Mouse (Mus musculus): ENCODE results near the gene Itprid2. TPM values are rescaled to one million over a fixed set of nuclear protein-coding genes. Genes with fewer than 3 reads are reported as not detected.

Gene Itprid2
- 106 TPM for polyA plus RNA-seq (2014; fragmentation: Illumina TruSeq; extraction: RNeasy Lipid Tissue Mini Kit (QIAGEN cat#74804); ENCODE audit: low read depth, low replicate concordance)

DNA sequence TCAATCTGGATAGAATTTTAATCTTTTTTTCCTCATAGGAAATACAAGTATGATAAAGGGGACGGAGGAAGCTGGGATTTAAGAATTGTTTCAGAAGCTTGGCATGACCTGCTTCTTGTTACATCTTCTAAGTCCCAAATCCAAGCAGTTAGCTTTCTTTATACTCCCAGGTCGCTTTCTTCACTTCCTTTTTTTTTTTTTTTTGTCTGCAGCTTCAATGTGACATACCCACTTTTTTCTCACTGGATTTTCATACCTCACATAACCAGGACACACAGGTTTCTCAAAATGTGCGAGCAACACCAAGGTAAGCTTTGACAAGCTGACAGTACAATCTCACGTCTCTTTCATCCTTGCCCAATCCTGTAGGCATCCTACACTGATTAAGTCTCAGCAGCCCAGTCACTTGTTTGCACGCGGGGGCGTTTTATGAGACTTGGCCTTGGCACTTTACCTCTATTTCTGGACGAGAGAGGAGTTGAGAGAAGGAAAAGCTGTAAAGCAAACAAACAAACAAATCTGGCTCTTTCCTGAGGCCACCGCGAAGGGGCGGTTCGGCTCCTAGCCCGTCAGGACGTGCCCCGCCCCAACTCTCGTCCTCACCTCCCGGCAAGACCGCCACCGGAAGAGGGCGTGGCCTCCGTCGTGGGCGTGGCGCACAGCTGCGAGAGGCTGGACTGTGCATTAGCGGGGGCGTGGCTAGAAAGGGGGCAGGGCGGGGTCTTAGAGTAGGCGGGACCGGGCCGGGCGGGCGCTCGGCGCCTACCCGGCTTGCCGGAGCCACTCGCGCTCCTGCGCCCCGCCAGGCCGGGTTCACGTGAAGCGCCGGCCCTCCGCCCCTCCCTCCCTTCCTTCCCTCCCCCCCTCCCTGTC, at the start of gene Itprid2:
Gene Itprid2 (plus strand): TSS at position 825 of the 873 bp plus-strand sequence.

DNA sequence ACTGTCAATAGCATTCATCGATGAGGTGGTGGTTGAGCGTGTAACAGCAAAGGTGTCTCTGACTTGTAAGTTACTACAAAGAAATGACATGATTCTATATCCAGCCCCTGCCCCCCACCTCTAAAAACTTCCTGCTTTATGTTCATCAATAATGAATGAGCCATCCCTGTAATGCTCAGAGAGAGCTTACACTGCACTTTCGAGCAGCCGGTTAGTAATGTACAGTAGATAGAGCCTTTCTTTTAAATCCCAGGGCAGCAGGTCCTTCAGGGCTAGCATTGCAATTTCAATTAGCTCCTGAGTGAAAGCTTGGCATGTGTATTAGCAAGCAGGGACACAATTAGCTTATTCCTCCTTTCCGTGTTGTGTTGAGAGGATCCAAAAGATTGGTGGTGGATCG, 72.4 kb downstream of the Itprid2 start, which contains the start of gene Ppp1r1c:
Gene Ppp1r1c (plus strand): TSS at position 206 of the 400 bp plus-strand sequence.

Other genes starting within 250 kb of the Itprid2 start
- not detected for gene Neurod1, start 178.6 kb upstream of the Itprid2 start, polyA plus RNA-seq (2014; fragmentation: Illumina TruSeq; extraction: RNeasy Lipid Tissue Mini Kit (QIAGEN cat#74804); ENCODE audit: low read depth, low replicate concordance)
- 2.2 TPM for gene Cerkl, start 178.6 kb upstream of the Itprid2 start, polyA plus RNA-seq (2014; fragmentation: Illumina TruSeq; extraction: RNeasy Lipid Tissue Mini Kit (QIAGEN cat#74804); ENCODE audit: low read depth, low replicate concordance)
- gene Ppp1r1c, start 72.4 kb downstream of the Itprid2 start, polyA plus RNA-seq (2014; fragmentation: Illumina TruSeq; extraction: RNeasy Lipid Tissue Mini Kit (QIAGEN cat#74804); ENCODE audit: low read depth, low replicate concordance), result not detected

All from kidney, adult 10 weeks (tissue).